Mouse (Mus musculus): Measurements from ENCODE around the gene Slc25a34. TPM values are rescaled to one million over a fixed set of nuclear protein-coding genes. Genes with fewer than 3 reads are reported as not detected.

Gene Slc25a34
- polyA plus RNA-seq, 1 experiment from 2014 or later = 0.14 TPM

DNA sequence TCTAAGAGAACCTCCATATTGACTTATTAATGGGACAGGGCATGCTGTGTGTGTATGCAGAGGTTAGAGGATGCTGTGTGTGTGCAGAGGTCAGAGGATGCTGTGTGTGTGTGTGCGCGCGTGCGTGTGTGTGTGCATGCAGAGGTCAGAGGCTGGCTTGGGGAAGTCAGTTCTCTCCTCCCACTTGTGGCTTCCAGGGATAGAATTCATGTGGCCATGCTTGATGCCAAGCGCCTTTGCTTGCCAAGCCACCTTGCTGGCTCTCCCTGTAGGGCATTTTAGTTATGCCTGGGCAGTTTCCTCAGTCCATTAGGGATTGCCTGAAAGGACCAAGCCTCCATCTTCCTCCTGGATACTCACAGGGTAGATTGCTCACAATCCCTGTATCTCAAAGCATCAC, 13.1 kb upstream of the Slc25a34 start:
- 94% methylated on average over 5 of the region's 5 CpGs for WGBS (ENCODE audit: insufficient replicate concordance)

DNA sequence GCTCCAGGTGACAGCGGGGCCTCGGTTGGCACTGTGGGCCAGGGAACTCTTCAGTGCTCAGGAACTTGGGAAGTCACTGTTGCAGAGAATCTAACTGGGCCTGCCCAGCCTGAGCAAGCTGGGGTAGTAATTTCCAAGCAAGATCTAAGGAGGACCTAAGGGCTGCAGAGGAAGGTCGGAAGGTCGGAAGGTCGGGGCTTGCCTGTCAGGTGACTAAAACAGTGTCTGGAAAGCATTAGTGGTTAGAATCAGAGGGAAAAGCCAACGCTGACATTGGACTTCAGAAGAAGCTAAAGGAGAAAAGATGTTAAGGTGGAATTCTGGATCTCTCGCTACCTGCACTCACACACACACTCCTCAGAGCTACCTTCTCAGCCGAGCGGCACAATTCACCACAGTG, 12.4 kb upstream of the Slc25a34 start:
- Histone ChIP-seq H3K36me3 (ENCODE audit: control insufficient read depth, insufficient read depth) (peaks cover 9% of the 10 kb centered on the region), H3K4me1 (ENCODE audit: control insufficient read depth, low read depth, low read length) (no peaks in the 10 kb centered on the region), H3K9ac (ENCODE audit: low read depth, low read length) (no peak overlapping the region), H3K4me2 (ENCODE audit: low read depth, low read length) (no peak overlapping the region), H3K9me3 (replicated peaks; ENCODE audit: control insufficient read depth, low read length) (no peaks in the 10 kb centered on the region), H3K4me3 (ENCODE audit: low read depth, low read length) (no peak overlapping the region), H3K27ac (ENCODE audit: low read length) (no peak overlapping the region), H3K27me3 (ENCODE audit: control insufficient read depth, insufficient read depth, low read depth, low read length) (no peaks in the 10 kb centered on the region)
- ATAC-seq (ENCODE audit: low read depth) = no peak
- WGBS (ENCODE audit: insufficient replicate concordance) = 85% methylated on average over 9 of the region's 9 CpGs

More for the DNA sequence above, 13.1 kb upstream of the Slc25a34 start:
- H3K27me3 ChIP-seq (ENCODE audit: control insufficient read depth, insufficient read depth, low read depth, low read length) = no peaks in the 10 kb centered on the region
- H3K27ac ChIP-seq (ENCODE audit: low read length) = no peak overlapping the region
- H3K9me3 ChIP-seq (replicated peaks; ENCODE audit: control insufficient read depth, low read length) = no peaks in the 10 kb centered on the region
- peaks cover 10% of the 10 kb centered on the region for H3K36me3 ChIP-seq (ENCODE audit: control insufficient read depth, insufficient read depth)
- H3K4me1 ChIP-seq (ENCODE audit: control insufficient read depth, low read depth, low read length) = no peaks in the 10 kb centered on the region
- no peak overlapping the region for H3K4me3 ChIP-seq (ENCODE audit: low read depth, low read length)
- no peak overlapping the region for H3K4me2 ChIP-seq (ENCODE audit: low read depth, low read length)
- ATAC-seq (ENCODE audit: low read depth) = no peak
- H3K9ac ChIP-seq (ENCODE audit: low read depth, low read length) = no peak overlapping the region

DNA sequence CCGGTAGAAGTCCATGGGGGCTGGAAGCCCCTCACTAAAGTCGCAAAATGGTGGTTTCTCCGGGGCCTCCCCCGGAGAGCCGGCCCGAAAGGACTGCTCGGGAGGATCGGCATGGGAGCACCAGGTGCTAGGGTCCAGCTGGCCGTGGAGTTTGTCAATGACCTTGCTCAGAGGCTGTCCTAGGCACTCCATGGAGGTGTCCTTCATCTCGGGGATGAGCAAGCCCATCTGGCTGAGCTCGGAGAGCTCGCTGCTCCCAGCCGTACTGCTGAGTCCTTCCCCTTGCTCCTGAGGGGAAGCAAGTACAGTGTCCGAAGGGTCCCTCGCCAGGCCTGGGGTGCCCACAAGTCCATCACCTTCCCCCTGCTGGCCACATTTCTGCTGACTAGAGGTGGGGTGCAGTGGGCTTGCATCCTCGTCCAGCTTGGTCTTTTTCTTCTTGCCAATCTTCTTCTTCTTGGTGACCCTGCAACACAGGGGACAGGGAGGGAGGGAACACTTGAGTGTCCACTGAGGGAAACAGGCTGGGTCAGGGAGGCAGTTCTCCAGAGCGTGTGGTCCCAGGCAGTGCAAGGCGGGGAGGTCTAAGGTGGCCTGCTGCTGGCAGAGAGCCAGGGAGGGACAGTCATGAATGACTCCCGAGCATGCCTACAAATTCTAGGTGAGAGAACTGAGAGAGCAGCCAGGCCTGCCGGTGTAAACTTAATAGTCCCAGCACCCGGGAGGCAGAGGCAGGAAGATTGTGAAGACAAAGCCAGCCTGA, 8.7 kb upstream of the Slc25a34 start:
- H3K27me3 ChIP-seq (ENCODE audit: control insufficient read depth, insufficient read depth, low read depth, low read length) = no peaks in the 10 kb centered on the region
- no peaks in the 10 kb centered on the region for H3K9me3 ChIP-seq (replicated peaks; ENCODE audit: control insufficient read depth, low read length)
- H3K4me3 ChIP-seq (ENCODE audit: low read depth, low read length) = no peak overlapping the region
- H3K4me1 ChIP-seq (ENCODE audit: control insufficient read depth, low read depth, low read length) = no peaks in the 10 kb centered on the region
- ATAC-seq (ENCODE audit: low read depth) = no peak
- WGBS (ENCODE audit: insufficient replicate concordance) = 82% methylated on average over 21 of the region's 21 CpGs
- no peak overlapping the region for H3K27ac ChIP-seq (ENCODE audit: low read length)
- H3K4me2 ChIP-seq (ENCODE audit: low read depth, low read length) = no peak overlapping the region
- no peak overlapping the region for H3K9ac ChIP-seq (ENCODE audit: low read depth, low read length)
- peaks cover 15% of the 10 kb centered on the region for H3K36me3 ChIP-seq (ENCODE audit: control insufficient read depth, insufficient read depth)

DNA sequence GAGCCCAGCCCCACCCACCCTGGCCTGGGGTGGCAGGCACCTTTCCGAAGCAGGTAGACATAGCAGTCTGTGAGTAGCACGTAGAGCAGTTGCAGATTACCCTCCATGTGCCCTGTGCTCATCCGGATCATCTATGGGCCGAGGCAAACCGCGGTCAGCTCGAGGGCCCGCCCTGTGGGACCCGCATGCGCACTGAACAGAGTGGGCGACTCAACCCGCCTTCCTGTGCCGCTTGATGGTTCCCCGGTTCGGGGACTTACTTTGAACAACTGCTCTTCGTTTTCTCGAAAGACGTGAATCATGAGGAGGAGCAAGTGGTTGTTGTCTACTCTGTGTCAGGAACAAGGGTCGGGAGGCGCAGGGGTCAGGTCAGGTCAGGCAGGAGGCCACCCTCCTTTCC, 7.6 kb upstream of the Slc25a34 start:
- WGBS (ENCODE audit: insufficient replicate concordance) = 84% methylated on average over 20 of the region's 20 CpGs
- Histone ChIP-seq H3K27me3 (ENCODE audit: control insufficient read depth, insufficient read depth, low read depth, low read length) (no peaks in the 10 kb centered on the region), H3K4me1 (ENCODE audit: control insufficient read depth, low read depth, low read length) (no peaks in the 10 kb centered on the region), H3K9me3 (replicated peaks; ENCODE audit: control insufficient read depth, low read length) (no peaks in the 10 kb centered on the region), H3K9ac (ENCODE audit: low read depth, low read length) (no peak overlapping the region), H3K4me2 (ENCODE audit: low read depth, low read length) (no peak overlapping the region), H3K27ac (ENCODE audit: low read length) (no peak overlapping the region), H3K4me3 (ENCODE audit: low read depth, low read length) (no peak overlapping the region), H3K36me3 (ENCODE audit: control insufficient read depth, insufficient read depth) (peaks cover 15% of the 10 kb centered on the region)
- ATAC-seq (ENCODE audit: low read depth) = no peak

DNA sequence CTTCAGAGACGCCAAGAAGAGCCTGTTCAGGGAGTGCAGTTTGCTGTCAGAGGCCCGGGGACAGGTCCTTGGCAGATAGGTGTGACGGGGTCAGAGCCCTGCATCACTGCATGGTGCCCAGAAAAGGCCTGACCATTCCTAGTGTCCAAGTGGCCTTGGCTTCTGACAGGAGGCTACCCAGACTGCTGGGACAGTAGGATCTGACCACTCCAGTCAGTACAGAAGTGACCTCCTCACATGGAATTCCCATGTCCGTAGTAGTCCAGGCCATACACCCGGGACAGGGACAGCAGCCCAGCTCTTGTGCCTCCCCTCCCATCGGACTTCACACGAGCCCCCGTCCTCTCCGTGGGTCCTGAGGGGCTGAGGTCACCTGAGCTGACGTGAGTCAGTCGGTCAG, 6.4 kb upstream of the Slc25a34 start:
- 80% methylated on average over 11 of the region's 11 CpGs for WGBS (ENCODE audit: insufficient replicate concordance)
- Histone ChIP-seq H3K27ac (ENCODE audit: low read length) (no peak overlapping the region), H3K4me1 (ENCODE audit: control insufficient read depth, low read depth, low read length) (no peaks in the 10 kb centered on the region), H3K27me3 (ENCODE audit: control insufficient read depth, insufficient read depth, low read depth, low read length) (no peaks in the 10 kb centered on the region), H3K9ac (ENCODE audit: low read depth, low read length) (no peak overlapping the region), H3K36me3 (ENCODE audit: control insufficient read depth, insufficient read depth) (peaks cover 15% of the 10 kb centered on the region), H3K9me3 (replicated peaks; ENCODE audit: control insufficient read depth, low read length) (no peaks in the 10 kb centered on the region), H3K4me2 (ENCODE audit: low read depth, low read length) (no peak overlapping the region), H3K4me3 (ENCODE audit: low read depth, low read length) (no peak overlapping the region)
- no peak for ATAC-seq (ENCODE audit: low read depth)

DNA sequence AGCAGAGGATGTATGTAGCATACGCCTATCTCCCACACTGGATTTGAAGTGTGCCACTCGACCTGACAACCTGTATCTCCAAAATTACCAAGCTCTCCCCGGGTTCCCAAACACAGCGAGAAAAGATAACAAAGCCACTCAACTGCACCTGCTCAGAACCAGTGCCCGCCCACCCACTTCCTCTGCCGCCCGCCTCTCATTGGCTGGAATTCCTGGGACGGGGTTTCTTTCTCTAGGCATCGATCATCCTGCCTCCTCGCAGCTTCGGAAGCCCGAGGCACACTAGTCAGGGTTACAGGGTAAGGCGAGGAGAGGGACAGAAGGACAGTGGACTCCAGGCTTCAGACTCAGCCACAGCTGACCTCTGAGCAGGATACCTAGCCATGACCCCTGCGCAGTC, 5.0 kb upstream of the Slc25a34 start:
- Histone ChIP-seq H3K4me2 (ENCODE audit: low read depth, low read length) (no peak overlapping the region), H3K4me1 (ENCODE audit: control insufficient read depth, low read depth, low read length) (no peaks in the 10 kb centered on the region), H3K4me3 (ENCODE audit: low read depth, low read length) (no peak overlapping the region), H3K27me3 (ENCODE audit: control insufficient read depth, insufficient read depth, low read depth, low read length) (no peaks in the 10 kb centered on the region), H3K27ac (ENCODE audit: low read length) (no peak overlapping the region), H3K9me3 (replicated peaks; ENCODE audit: control insufficient read depth, low read length) (no peaks in the 10 kb centered on the region), H3K36me3 (ENCODE audit: control insufficient read depth, insufficient read depth) (peaks cover 15% of the 10 kb centered on the region), H3K9ac (ENCODE audit: low read depth, low read length) (no peak overlapping the region)
- no peak for ATAC-seq (ENCODE audit: low read depth)
- 72% methylated on average over 14 of the region's 14 CpGs for WGBS (ENCODE audit: insufficient replicate concordance)

DNA sequence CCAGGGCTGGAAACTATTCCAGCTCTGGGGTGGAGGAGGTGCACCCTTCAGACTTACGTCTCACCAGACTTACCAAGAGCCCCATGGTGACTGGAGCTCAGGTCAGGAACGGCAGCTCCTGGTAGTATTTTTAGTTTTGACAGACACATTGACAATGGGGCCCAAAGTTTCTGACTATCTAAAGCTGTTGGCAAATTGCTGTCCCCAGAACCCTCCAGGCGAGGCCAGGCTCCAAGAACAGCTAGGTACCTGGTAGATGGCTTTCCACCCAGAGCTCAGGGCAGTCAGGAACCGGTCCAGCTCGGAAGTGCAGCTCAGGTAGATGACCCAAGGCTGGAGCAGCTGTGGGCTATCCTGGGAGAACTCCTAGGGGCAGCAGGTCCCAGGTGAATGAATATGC, 3.9 kb upstream of the Slc25a34 start:
- no peak for ATAC-seq (ENCODE audit: low read depth)
- peaks cover 15% of the 10 kb centered on the region for H3K36me3 ChIP-seq (ENCODE audit: control insufficient read depth, insufficient read depth)

DNA sequence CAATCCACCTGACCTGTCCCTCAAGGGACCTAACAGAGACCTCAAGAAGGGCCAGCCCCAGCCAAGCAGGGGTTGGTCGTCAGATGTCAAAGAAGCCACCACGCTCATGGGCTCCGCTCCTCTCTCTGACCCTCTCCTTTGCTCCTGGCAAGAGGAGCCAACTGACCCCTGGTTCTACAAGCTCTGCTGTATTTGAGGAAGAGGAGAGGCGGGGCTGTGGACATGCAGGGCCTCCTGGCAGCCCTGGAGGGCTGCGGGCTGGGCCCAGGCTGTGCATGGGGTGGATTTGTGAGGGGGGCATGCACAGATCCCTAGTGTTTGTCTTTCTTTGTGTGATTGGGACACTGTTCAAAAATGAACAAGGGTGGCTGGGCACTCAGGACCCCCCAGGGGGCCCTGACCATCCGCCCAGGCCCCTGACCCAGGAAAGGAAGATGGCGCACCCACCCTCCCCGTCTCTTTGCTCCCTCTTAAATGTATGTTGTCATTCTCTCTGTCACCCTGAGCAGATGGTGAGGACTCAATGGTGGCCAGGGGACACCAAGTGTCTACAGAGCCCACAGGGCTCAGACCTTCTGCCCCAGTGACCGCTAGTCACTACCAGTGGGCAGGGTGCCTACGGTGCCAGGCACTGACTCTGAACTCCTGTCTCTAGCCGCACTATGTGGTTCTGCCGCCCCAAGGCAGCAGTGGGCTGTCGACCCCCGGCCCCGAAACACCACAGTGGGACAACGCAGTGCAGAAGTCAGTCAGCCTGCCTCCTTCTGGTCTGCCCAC, 2.3 kb upstream of the Slc25a34 start:
- Histone ChIP-seq H3K4me3 (ENCODE audit: low read depth, low read length) (no peak overlapping the region), H3K9ac (ENCODE audit: low read depth, low read length) (no peak overlapping the region), H3K27me3 (ENCODE audit: control insufficient read depth, insufficient read depth, low read depth, low read length) (no peaks in the 10 kb centered on the region), H3K4me2 (ENCODE audit: low read depth, low read length) (no peak overlapping the region), H3K27ac (ENCODE audit: low read length) (no peak overlapping the region), H3K4me1 (ENCODE audit: control insufficient read depth, low read depth, low read length) (no peaks in the 10 kb centered on the region; the same call in 1 of the 2 replicates), H3K9me3 (replicated peaks; ENCODE audit: control insufficient read depth, low read length) (no peaks in the 10 kb centered on the region), H3K36me3 (ENCODE audit: control insufficient read depth, insufficient read depth) (0 out of 2 replicates have a peak, but pooled peaks cover 6% of the 10 kb centered on the region)
- WGBS (ENCODE audit: insufficient replicate concordance) = 76% methylated on average over 16 of the region's 16 CpGs
- no peak for ATAC-seq (ENCODE audit: low read depth)

More for the DNA sequence above, 3.9 kb upstream of the Slc25a34 start:
- Histone ChIP-seq H3K9me3 (replicated peaks; ENCODE audit: control insufficient read depth, low read length) (no peaks in the 10 kb centered on the region), H3K4me1 (ENCODE audit: control insufficient read depth, low read depth, low read length) (no peaks in the 10 kb centered on the region; the same call in 1 of the 2 replicates), H3K4me3 (ENCODE audit: low read depth, low read length) (no peak overlapping the region), H3K27me3 (ENCODE audit: control insufficient read depth, insufficient read depth, low read depth, low read length) (no peaks in the 10 kb centered on the region), H3K9ac (ENCODE audit: low read depth, low read length) (no peak overlapping the region), H3K4me2 (ENCODE audit: low read depth, low read length) (no peak overlapping the region), H3K27ac (ENCODE audit: low read length) (no peak overlapping the region)
- WGBS (ENCODE audit: insufficient replicate concordance) = 75% methylated on average over 5 of the region's 5 CpGs

Measured in liver, embryonic 16.5 days (tissue).